Mouse (Mus musculus) liver, embryonic 16.5 days (tissue): ENCODE results near the gene Sirt1. TPM values are rescaled to one million over a fixed set of nuclear protein-coding genes. Genes with fewer than 3 reads are reported as not detected.
"Not testable (repeated sequence)": the region's sequence is repeated elsewhere in the genome, so short reads cannot be mapped to it uniquely, and the experiment has no call there.

Experiments
- ATAC-seq: fragments of 200-750 bp; cut with Nextera tagmentation; 2 replicates; pipeline ENCODE4 v1.8.0; 2017; ENCODE audit warnings: low read depth, mild to moderate bottlenecking, moderate number of reproducible peaks, moderate library complexity
- H3K27ac ChIP-seq: fragments of 300-500 bp; sonication (generic); 2 replicates; pipeline ENCODE4 v1.5.1; 2014; ENCODE audit warnings: mild to moderate bottlenecking, low read length
- H3K27me3 ChIP-seq: fragments of 300-500 bp; sonication (generic); 2 replicates; pipeline ENCODE4 v1.6.1; 2014; ENCODE audit warnings: low read depth, low read length, mixed read lengths; ENCODE audit not compliant: control insufficient read depth, insufficient read depth
- H3K36me3 ChIP-seq: fragments of 300-500 bp; sonication (generic); 2 replicates; pipeline ENCODE4 v1.6.1; 2014; ENCODE audit warnings: mild to moderate bottlenecking; ENCODE audit not compliant: control insufficient read depth, insufficient read depth
- H3K4me1 ChIP-seq: fragments of 300-500 bp; sonication (generic); 2 replicates; pipeline ENCODE4 v1.6.1; 2014; ENCODE audit warnings: low read depth, low read length, mixed read lengths; ENCODE audit not compliant: control insufficient read depth
- H3K4me2 ChIP-seq: fragments of 300-500 bp; sonication (generic); 2 replicates; pipeline ENCODE4 v1.6.1; 2014; ENCODE audit warnings: low read depth, low read length, mixed read lengths
- H3K4me3 ChIP-seq: fragments of 300-500 bp; sonication (generic); 2 replicates; pipeline ENCODE4 v1.5.1; 2014; ENCODE audit warnings: low read depth, mild to moderate bottlenecking, low read length
- H3K9ac ChIP-seq: fragments of 300-500 bp; sonication (generic); 2 replicates; pipeline ENCODE4 v1.6.1; 2014; ENCODE audit warnings: low read depth, low read length
- H3K9me3 ChIP-seq: fragments of 300-500 bp; sonication (generic); replicated peaks from 2 replicates; pipeline ENCODE4 v1.6.1; 2016; ENCODE audit warnings: low read length; ENCODE audit not compliant: control insufficient read depth
- WGBS: fragments of 180-500 bp; shearing (Covaris S2); extraction: QIAGEN DNeasy Blood & Tissue Kit; methylation state at CpG from one replicate; pipeline ENCODE4 v1.1.7; 2014; ENCODE audit not compliant: insufficient replicate concordance; 5-methylcytosine and 5-hydroxymethylcytosine counted together
- polyA plus RNA-seq: library from polyadenylated mRNA; unstranded; fragments of >200 nt; fragmentation: Nextera tagmentation; extraction: Ambion mirVana; gene quantifications from 2 replicates; pipeline ENCODE4 v1.2.1, GENCODE M21; 2015

Sirt1 gene
- polyA plus RNA-seq, 1 experiment from 2014 or later = 2.4 TPM

DNA sequence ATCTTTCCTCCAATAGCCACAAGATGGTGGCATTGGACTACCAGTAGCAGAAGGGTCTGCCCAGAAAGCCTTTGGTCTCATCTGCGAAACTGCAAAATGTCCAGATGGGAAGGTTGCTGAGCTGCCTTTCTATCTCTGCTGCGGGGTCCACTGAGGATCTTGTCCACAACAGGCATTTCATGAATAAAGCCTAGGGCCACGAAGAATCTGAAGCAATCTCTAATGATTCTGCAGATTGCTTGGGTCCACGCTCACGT is 41.2 kb upstream of the Sirt1 start:
- ATAC-seq = no peak
- no peak overlapping the region for H3K4me3 ChIP-seq
- H3K9ac ChIP-seq = no peak overlapping the region
- no peaks in the 10 kb centered on the region for H3K9me3 ChIP-seq
- H3K36me3 ChIP-seq = no peaks in the 10 kb centered on the region
- WGBS = 79% methylated on average over 5 of the region's 5 CpGs
- no peak overlapping the region for H3K27ac ChIP-seq
- H3K4me2 ChIP-seq = no peak overlapping the region
- H3K27me3 ChIP-seq = no peaks in the 10 kb centered on the region
- H3K4me1 ChIP-seq = peaks cover 10% of the 10 kb centered on the region

DNA sequence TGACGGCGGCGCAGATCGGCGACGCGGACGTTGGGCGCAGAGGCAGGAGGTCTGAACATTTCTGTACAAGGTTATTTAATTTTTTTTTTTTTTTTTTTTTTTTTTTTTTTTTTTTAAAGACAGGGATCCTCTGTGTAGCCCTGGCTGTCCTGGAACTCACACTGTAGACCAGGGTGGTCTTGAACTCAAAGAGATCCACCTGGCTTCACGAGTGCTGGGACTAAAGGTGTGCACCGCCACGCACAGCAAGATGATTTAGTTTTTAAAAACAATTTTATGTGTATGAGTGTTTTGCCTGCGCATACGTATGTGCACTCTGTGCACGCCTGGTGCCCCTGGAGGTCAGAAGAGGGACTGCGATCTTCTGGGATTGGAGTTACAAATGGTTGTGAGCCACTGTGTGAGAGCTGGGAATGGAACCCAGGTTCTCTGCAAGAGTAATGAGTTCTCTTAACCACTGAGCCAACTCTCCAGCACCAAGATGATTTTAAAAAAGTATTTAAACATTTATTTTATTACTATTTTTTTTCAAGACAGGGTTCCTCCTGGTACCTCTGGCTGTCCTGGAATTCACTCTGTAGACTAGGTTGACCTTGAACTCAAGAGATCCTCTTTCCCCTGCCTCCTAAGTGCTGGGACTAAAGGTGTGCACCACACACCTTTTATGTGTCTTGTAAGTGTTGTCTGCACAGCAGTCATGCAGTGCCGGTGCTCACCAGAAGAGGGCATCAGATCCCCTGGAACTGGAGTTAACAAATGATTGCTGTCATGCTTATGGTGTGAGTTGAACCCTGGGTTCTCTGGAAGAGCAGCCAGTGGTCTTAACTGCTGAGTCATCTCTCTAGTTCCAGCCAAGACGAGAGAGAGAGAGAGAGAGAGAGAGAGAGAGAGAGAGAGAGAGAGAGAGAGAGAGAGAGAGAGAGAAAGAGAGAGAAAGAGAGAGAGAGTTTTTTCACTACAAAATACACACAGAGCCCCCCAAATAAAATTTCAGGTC is 40.5 kb upstream of the Sirt1 start, which contains the start of gene Gm7075:
TSS of gene Gm7075 (minus strand) at position 51 of the 997 bp plus-strand sequence.
- Histone ChIP-seq H3K4me3 (no peak within 1 kb of the TSS), H3K36me3 (no peaks in the 10 kb centered on the region), H3K4me1 (peaks cover 10% of the 10 kb centered on the region), H3K4me2 (no peak within 1 kb of the TSS), H3K27me3 (no peaks in the 10 kb centered on the region), H3K9ac (no peak within 1 kb of the TSS), H3K27ac (no peak within 1 kb of the TSS), H3K9me3 (no peaks in the 10 kb centered on the region)
- 81% methylated on average over 18 of the region's 18 CpGs for WGBS
- ATAC-seq = no peak

DNA sequence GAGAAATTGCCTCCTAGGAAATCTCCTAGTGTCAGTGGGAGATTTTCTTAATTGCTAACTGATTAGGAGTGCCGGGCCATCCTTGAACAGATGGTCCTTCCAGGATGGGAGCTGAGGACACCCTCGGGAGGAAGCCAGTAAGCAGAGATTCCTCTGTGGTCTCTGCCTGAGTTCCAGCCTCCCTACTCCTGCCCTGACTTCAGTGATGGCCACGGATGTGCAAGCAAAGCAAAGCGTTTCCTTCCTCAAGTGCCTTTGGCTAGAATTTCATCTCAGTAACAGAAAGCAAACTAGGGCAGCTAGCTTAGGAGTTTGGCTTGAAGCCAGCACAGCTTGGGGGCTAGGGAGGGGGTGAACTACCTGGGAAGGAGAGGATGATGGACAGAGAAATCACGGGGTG is 35.6 kb upstream of the Sirt1 start:
- 37% methylated on average over 5 of the region's 5 CpGs for WGBS
- ATAC-seq = no peak

DNA sequence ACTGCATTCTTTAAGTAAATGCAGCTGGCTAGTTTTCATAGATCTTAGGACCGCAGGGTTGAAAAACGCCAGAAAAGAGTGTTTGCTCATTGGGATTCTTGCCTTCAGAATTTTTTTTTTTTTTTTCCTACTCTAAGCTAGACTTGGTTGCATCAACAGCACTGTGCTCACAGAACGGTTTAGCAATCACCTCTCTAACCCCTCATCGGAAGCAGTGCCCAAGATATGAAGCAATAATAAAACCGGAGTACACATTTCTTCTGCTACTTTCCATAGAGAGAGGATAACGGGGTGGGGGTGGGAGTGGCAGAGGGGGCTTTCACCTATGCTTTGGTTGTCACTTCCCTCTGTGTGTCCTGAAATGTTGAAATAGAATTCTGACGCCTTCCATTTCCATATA is 34.3 kb upstream of the Sirt1 start:
- peak; percentile 51; the same call in 1 of the 2 replicates for ATAC-seq
- no peak overlapping the region for H3K4me3 ChIP-seq
- no peak overlapping the region for H3K9ac ChIP-seq
- no peaks in the 10 kb centered on the region for H3K36me3 ChIP-seq
- H3K27ac ChIP-seq = peak overlapping the region; percentile 27; the same call in 1 of the 2 replicates
- WGBS = 29% methylated on average over 7 of the region's 7 CpGs
- no peaks in the 10 kb centered on the region for H3K27me3 ChIP-seq
- H3K4me2 ChIP-seq = peak overlapping the region; percentile 2
- no peaks in the 10 kb centered on the region for H3K9me3 ChIP-seq
- H3K4me1 ChIP-seq = no peaks in the 10 kb centered on the region; the same call in 1 of the 2 replicates

More for the DNA sequence above, 35.6 kb upstream of the Sirt1 start:
- H3K27ac ChIP-seq = no peak overlapping the region
- H3K4me1 ChIP-seq = no peaks in the 10 kb centered on the region; the same call in 1 of the 2 replicates
- no peaks in the 10 kb centered on the region for H3K36me3 ChIP-seq
- H3K9ac ChIP-seq = no peak overlapping the region
- no peak overlapping the region for H3K4me2 ChIP-seq
- H3K4me3 ChIP-seq = no peak overlapping the region
- H3K27me3 ChIP-seq = no peaks in the 10 kb centered on the region
- no peaks in the 10 kb centered on the region for H3K9me3 ChIP-seq

DNA sequence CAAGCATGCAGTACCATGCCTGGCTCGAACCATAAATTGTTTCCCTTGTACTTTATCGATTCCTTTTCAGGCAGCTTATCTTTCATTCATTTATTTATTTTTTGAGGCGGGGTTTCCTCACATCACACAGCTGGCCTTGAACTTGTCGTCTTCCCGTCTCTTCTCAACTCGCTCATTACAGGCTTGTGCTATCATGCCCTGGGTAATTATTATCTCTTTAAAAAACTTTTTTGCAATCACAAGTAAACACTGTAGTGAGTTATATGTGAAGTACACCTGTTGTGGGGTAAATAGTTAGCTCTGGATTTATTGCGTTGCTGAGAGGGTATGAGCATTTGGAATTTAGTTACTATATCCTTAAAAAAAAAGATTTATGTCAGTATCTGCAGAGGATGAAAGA is 33.8 kb upstream of the Sirt1 start:
- no peak overlapping the region for H3K9ac ChIP-seq
- ATAC-seq = peak; percentile 45
- no peak overlapping the region for H3K27ac ChIP-seq
- H3K4me2 ChIP-seq = no peak overlapping the region
- no peaks in the 10 kb centered on the region; the same call in 1 of the 2 replicates for H3K4me1 ChIP-seq
- 42% methylated on average over 7 of the region's 7 CpGs for WGBS
- H3K36me3 ChIP-seq = no peaks in the 10 kb centered on the region
- H3K9me3 ChIP-seq = no peaks in the 10 kb centered on the region
- no peak overlapping the region for H3K4me3 ChIP-seq
- H3K27me3 ChIP-seq = no peaks in the 10 kb centered on the region

DNA sequence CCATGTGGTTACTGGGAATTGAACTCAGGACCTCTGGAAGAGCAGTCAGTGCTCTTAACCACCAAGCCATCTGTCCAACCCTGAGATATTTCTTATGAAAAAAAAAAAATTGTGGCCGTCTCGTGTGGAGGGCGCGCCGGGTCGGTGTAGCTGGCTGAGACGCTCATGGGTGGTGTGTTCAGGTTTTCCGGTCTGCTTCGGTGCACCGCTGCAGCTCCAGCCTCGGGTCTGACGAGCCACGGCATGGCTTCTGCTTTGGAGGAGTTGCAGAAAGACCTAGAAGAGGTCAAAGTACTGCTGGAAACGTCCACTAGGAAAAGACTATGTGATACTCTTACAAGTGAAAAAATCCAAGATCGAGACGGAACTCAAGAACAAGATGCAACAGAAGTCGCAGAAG is 31.3 kb upstream of the Sirt1 start:
- Histone ChIP-seq H3K36me3 (no peaks in the 10 kb centered on the region), H3K27me3 (no peaks in the 10 kb centered on the region), H3K4me3 (no peak overlapping the region), H3K9ac (no peak overlapping the region), H3K4me2 (no peak overlapping the region), H3K27ac (no peak overlapping the region), H3K9me3 (no peaks in the 10 kb centered on the region), H3K4me1 (no peaks in the 10 kb centered on the region; the same call in 1 of the 2 replicates)
- 77% methylated on average over 17 of the region's 17 CpGs for WGBS
- ATAC-seq = no peak

DNA sequence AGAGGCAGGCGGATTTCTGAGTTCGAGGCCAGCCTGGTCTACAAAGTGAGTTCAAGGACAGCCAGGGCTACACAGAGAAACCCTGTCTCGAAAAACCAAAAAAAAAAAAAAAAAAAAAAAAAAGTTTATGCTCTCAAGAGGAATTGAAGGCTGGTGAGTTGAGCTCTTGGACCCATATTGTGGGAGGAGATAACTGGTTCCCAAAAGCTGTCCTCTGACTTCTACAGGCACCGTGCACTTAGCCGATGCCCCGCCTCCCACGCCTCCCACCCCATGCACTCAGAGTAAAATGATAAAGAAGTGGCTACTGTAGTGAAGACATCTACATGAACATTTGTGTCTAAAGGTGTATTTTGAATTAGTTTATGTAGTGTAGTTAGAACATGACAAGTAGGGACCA is 30.2 kb upstream of the Sirt1 start:
- H3K9ac ChIP-seq, H3K36me3 ChIP-seq, H3K4me3 ChIP-seq, H3K9me3 ChIP-seq, H3K27ac ChIP-seq, ATAC-seq, H3K4me2 ChIP-seq, H3K4me1 ChIP-seq, H3K27me3 ChIP-seq: not testable (repeated sequence)
- WGBS = 44% methylated on average over 6 of the region's 7 CpGs

DNA sequence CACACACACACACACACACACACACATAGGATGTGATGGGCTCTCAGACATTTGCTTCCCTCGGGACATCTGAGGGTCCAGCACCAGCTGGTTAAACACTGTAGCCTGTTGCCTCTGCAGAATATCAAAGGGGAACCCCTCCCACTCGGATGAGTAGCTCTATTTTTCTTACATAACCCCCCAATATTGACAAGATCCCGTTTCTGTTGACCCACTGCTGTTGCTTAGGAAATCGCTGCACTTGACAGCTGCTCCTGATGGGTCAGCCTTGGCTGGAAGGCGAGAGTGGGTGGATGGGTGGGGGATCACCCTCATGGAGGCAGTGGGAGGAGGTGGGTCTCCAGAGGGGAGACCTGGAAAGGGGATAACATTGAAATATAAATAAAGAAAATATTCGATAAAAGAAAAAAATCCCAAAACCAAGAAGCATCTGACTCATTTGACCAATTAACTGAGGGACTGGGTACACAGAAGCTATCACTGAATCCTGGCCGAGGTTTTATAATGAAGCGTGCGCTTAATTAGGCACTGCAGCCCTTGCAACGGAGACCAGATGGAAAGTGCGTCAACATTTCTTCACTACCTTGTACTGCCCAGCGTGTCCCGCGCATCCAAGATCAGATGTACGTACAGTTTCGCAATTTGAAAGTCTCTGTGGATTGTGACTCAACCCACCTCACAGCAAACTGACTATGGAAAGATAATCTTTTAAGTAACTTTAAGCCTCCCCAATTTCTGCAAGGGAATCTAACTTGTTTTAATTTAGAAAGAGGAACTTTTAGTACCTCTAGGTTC is 28.9 kb upstream of the Sirt1 start:
- Histone ChIP-seq H3K4me3 (no peak overlapping the region), H3K36me3 (peaks cover 5% of the 10 kb centered on the region), H3K4me1 (no peaks in the 10 kb centered on the region; the same call in 1 of the 2 replicates), H3K27ac (no peak overlapping the region), H3K4me2 (peak overlapping the region; percentile 19; the same call in 1 of the 2 replicates), H3K9me3 (no peaks in the 10 kb centered on the region), H3K27me3 (no peaks in the 10 kb centered on the region), H3K9ac (no peak overlapping the region)
- ATAC-seq = peak; percentile 70
- WGBS = 56% methylated on average over 16 of the region's 16 CpGs

DNA sequence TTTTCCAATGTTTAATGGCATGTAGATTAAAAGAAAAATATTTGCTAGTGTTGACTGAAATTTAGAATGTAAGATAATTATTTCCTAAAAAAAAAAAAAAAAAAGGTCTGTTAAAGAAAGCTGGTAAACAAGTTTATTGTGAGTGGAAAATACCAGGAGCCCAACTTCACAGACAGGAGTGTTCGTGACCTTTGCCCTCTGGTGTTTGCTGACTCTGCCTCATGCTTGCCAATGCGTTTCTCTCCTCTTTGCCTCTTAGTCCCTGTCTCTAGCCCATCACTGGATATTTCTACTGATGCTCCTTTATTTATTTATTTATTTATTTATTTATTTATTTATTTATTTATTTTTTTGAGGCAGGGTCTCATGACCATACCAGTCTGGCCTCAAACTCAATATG is 22.1 kb upstream of the Sirt1 start:
- Histone ChIP-seq H3K4me3 (no peak overlapping the region), H3K9me3 (no peaks in the 10 kb centered on the region), H3K36me3 (peaks cover 5% of the 10 kb centered on the region), H3K4me1 (no peaks in the 10 kb centered on the region), H3K9ac (no peak overlapping the region), H3K27me3 (no peaks in the 10 kb centered on the region), H3K27ac (no peak overlapping the region), H3K4me2 (no peak overlapping the region)
- no peak for ATAC-seq
- WGBS = 47% methylated on average over 2 of the region's 2 CpGs
